Mouse (Mus musculus): ENCODE results near the gene Son. TPM values are rescaled to one million over a fixed set of nuclear protein-coding genes. Genes with fewer than 3 reads are reported as not detected.
A peak's percentile ranks its signal among the peaks of the same experiment; 100 is the strongest.

The Son gene
- polyA plus RNA-seq, 1 experiment from 2014 or later = 112 TPM

DNA sequence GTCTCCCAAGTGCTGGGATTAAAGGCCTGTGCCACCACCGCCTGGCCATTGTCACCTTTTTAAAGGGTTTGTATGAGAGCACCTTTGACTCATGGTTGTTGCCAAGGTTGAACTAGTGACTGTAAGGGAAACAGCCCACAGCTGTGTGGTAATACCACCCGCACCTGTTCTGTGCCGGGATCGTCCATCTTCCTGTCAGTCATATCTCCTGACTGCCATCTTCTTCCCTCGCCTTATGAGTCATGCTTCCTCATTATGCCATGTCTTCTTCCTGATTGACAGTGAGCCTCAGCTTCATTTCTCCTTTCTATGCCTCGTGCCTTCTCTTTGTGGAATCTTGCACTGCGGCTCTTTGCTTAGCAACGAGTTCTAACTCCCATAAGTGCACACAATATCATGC, 40.3 kb upstream of the Son start:
- no peak overlapping the region for H3K4me2 ChIP-seq (ENCODE audit: low read length)
- no peaks in the 10 kb centered on the region for H3K9me3 ChIP-seq (replicated peaks; ENCODE audit: low read length)
- WGBS = 91% methylated on average over 8 of the region's 8 CpGs
- TF ChIP-seq CTCF (IDR thresholded peaks at IDR 0.05; ENCODE audit: low read depth) = no peak
- ATAC-seq (replicated peaks; ENCODE audit: low FRiP score, low read depth) (no peak), DNase-seq (ENCODE audit: low spot score) (no peak)
- no peaks in the 10 kb centered on the region for H3K27me3 ChIP-seq (ENCODE audit: insufficient read depth, low read length)
- H3K9ac ChIP-seq (ENCODE audit: low read depth, low read length) = no peak overlapping the region
- no peaks in the 10 kb centered on the region for H3K4me1 ChIP-seq (replicated peaks; ENCODE audit: insufficient read depth, low read length)
- no peaks in the 10 kb centered on the region for H3K36me3 ChIP-seq (ENCODE audit: insufficient read depth, low read length)
- no peak overlapping the region for H3K4me3 ChIP-seq (replicated peaks; ENCODE audit: low read depth, low read length)
- no peak overlapping the region for H3K27ac ChIP-seq

- Histone ChIP-seq H3K27ac (no peak overlapping the region), H3K4me3 (replicated peaks; ENCODE audit: low read depth, low read length) (no peak overlapping the region), H3K9ac (ENCODE audit: low read depth, low read length) (no peak overlapping the region), H3K36me3 (ENCODE audit: insufficient read depth, low read length) (no peaks in the 10 kb centered on the region), H3K4me1 (replicated peaks; ENCODE audit: insufficient read depth, low read length) (no peaks in the 10 kb centered on the region), H3K9me3 (replicated peaks; ENCODE audit: low read length) (no peaks in the 10 kb centered on the region), H3K4me2 (ENCODE audit: low read length) (no peak overlapping the region), H3K27me3 (ENCODE audit: insufficient read depth, low read length) (no peaks in the 10 kb centered on the region)
- DNase-seq (ENCODE audit: low spot score) (no peak), ATAC-seq (replicated peaks; ENCODE audit: low FRiP score, low read depth) (no peak)
- TF ChIP-seq CTCF (IDR thresholded peaks at IDR 0.05; ENCODE audit: low read depth) = no peak
- 43% methylated on average over 9 of the region's 9 CpGs for WGBS
These were observed 37.6 kb upstream of the Son start for GRCm38 (mm10) chr16:91609501-91610245.

DNA sequence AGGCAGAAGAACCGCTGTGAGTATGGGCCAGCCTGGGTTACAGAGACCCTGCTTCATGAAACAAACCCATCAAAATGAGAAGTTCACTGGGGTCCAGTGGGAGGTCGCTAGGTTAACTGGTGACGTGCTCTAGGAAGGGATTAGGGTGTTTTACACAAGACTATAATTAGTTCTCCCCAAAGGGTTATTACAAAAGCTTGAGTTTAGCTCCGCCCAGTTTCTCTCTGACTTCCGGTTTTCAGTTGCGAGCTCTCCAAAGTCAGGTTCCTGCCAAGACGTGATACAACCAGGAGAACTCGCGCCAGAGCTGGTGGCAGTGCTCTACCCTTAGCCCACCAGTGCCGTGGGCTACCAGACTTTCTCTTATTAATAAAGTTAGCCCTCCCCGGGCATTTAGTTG, 36.1 kb upstream of the Son start:
- Histone ChIP-seq H3K9me3 (replicated peaks; ENCODE audit: low read length) (no peaks in the 10 kb centered on the region), H3K4me3 (replicated peaks; ENCODE audit: low read depth, low read length) (no peak overlapping the region), H3K27ac (no peak overlapping the region), H3K4me1 (replicated peaks; ENCODE audit: insufficient read depth, low read length) (no peaks in the 10 kb centered on the region), H3K9ac (ENCODE audit: low read depth, low read length) (no peak overlapping the region), H3K27me3 (ENCODE audit: insufficient read depth, low read length) (no peaks in the 10 kb centered on the region), H3K4me2 (ENCODE audit: low read length) (no peak overlapping the region), H3K36me3 (ENCODE audit: insufficient read depth, low read length) (no peaks in the 10 kb centered on the region)
- no peak for TF ChIP-seq CTCF (IDR thresholded peaks at IDR 0.05; ENCODE audit: low read depth)
- ATAC-seq (replicated peaks; ENCODE audit: low FRiP score, low read depth) (no peak), DNase-seq (ENCODE audit: low spot score) (no peak)
- WGBS = 76% methylated on average over 11 of the region's 11 CpGs

GRCm38 (mm10) chr16:91612525-91612924, 34.8 kb upstream of the Son start:
- WGBS = 52% methylated on average over 5 of the region's 5 CpGs
- ATAC-seq (replicated peaks; ENCODE audit: low FRiP score, low read depth) (no peak), DNase-seq (ENCODE audit: low spot score) (no peak)
- Histone ChIP-seq H3K4me2 (ENCODE audit: low read length) (no peak overlapping the region), H3K9me3 (replicated peaks; ENCODE audit: low read length) (no peaks in the 10 kb centered on the region), H3K27ac (no peak overlapping the region), H3K36me3 (ENCODE audit: insufficient read depth, low read length) (no peaks in the 10 kb centered on the region), H3K4me3 (replicated peaks; ENCODE audit: low read depth, low read length) (no peak overlapping the region), H3K9ac (ENCODE audit: low read depth, low read length) (no peak overlapping the region), H3K4me1 (replicated peaks; ENCODE audit: insufficient read depth, low read length) (no peaks in the 10 kb centered on the region), H3K27me3 (ENCODE audit: insufficient read depth, low read length) (no peaks in the 10 kb centered on the region)
- TF ChIP-seq CTCF (IDR thresholded peaks at IDR 0.05; ENCODE audit: low read depth) = no peak

- DNase-seq (ENCODE audit: low spot score) = no peak
- Histone ChIP-seq H3K9me3 (replicated peaks; ENCODE audit: low read length) (no peaks in the 10 kb centered on the region), H3K27ac (no peak overlapping the region), H3K27me3 (ENCODE audit: insufficient read depth, low read length) (no peaks in the 10 kb centered on the region), H3K9ac (ENCODE audit: low read depth, low read length) (no peak overlapping the region), H3K4me3 (replicated peaks; ENCODE audit: low read depth, low read length) (no peak overlapping the region), H3K4me1 (replicated peaks; ENCODE audit: insufficient read depth, low read length) (no peaks in the 10 kb centered on the region), H3K4me2 (ENCODE audit: low read length) (no peak overlapping the region), H3K36me3 (ENCODE audit: insufficient read depth, low read length) (no peaks in the 10 kb centered on the region)
- 78% methylated on average over 6 of the region's 6 CpGs for WGBS
- ATAC-seq (replicated peaks; ENCODE audit: low FRiP score, low read depth) = no peak
- TF ChIP-seq CTCF (IDR thresholded peaks at IDR 0.05; ENCODE audit: low read depth) = no peak
These were observed 32.8 kb upstream of the Son start for GRCm38 (mm10) chr16:91614552-91614951.

DNA sequence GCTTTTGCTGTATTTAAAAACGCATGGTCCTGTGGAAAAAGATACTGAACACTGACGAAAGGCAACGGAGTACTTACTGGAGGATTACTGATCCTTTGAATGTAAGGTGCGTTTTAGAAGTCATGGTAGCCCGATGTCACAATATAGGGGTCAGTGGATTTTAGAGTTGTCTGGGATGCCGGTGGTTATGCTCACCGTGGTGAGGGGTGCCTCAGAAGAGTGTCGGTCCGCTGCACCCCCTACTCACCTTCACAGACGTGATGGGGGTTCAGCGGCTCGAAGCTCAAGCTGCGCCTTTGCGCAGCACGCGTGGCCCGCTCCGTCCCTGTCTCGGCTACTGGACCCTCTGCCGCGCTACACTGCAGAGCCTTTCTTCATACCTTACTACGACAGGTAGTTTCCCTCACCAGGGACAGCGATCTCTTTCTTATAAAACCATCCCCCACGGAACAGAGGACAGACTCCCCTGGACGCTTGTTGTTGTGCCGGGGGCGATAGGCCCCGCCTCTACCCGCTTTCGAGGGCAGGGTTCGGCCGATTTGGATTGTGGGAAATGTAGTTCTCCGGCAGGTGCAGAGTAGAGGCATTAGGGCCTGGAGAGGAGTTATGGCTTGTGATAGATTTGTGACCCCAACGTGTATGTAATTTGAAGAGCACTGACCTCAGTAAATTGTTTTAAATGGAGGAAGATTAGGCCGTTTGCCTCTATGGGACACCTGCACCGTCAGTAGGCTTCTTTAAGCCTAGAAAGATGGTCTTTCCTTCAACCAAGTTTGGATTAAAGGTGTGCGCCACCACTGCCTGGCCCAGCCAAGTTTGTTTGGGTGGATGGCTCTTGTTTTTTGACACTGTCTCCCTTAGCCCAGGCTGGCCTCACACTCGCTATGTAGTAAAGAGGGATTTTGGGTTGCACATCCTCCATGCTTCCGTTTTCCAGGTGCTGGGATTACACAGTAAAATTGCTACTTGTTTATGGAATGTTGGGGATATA, 28.5 kb upstream of the Son start, which contains the start of gene Dnajc28:
Dnajc28 (minus strand) TSS at position 516 of the 991 bp plus-strand sequence.
- ATAC-seq (replicated peaks; ENCODE audit: low FRiP score, low read depth) (peak; percentile 83), DNase-seq (ENCODE audit: low spot score) (peak; percentile 84)
- Histone ChIP-seq H3K4me3 (replicated peaks; ENCODE audit: low read depth, low read length) (peak within 1 kb of the TSS; percentile 55), H3K4me2 (ENCODE audit: low read length) (peak within 1 kb of the TSS; percentile 93), H3K9ac (ENCODE audit: low read depth, low read length) (peak within 1 kb of the TSS; percentile 54), H3K9me3 (replicated peaks; ENCODE audit: low read length) (no peaks in the 10 kb centered on the region), H3K27me3 (ENCODE audit: insufficient read depth, low read length) (no peaks in the 10 kb centered on the region), H3K36me3 (ENCODE audit: insufficient read depth, low read length) (peaks cover 25% of the 10 kb centered on the region; the same call in 1 of the 2 replicates), H3K4me1 (replicated peaks; ENCODE audit: insufficient read depth, low read length) (no peaks in the 10 kb centered on the region), H3K27ac (no peak within 1 kb of the TSS)
- WGBS = 10% methylated on average over 39 of the region's 39 CpGs
- TF ChIP-seq CTCF (IDR thresholded peaks at IDR 0.05; ENCODE audit: low read depth) = no peak
